Mouse (Mus musculus) adrenal gland, postnatal 14 days (tissue): ENCODE measurements at regions not wholly inside any gene's neighbourhood (a gene's known extent, or its start where the extent isn't known, plus 50 kb on each side); places are given as distances from the start of the nearest gene placed in this dataset.

Source experiments
- DNase-seq: peaks from one replicate; pipeline ENCODE4 v3.0.0; 2021; ENCODE audit warnings: mixed read lengths

GRCm38 (mm10) chr7:95689161-95689833 lies 481.7 kb upstream of the Tenm4 start:
- DNase-seq: no peak

GRCm38 (mm10) chr7:95699506-95699905 lies 471.5 kb upstream of the Tenm4 start:
- DNase-seq: no peak

- no peak for DNase-seq
Measured at GRCm38 (mm10) chr7:95710088-95710487, 461.0 kb upstream of the Tenm4 start.

DNA sequence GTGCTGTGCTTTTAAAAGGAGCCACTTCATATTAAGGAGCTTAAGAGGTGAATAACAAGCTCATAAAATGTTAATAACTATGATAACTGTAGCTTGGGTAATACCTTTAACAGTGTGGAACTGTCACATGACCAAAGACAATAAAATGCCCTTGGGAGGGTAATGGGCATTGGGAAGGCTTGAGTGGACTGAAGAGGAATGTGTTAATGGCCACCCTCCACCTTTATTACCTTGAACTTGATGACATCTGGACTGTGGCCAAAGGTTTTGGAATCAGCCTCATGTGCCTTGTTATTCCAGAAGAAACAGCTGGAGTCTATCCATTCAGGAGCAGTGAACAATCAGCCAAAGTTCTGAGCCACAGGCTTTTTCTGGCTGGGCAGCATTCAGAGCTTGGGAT lies 451.0 kb upstream of the Tenm4 start:
- DNase-seq: no peak

- DNase-seq: no peak
Measured at GRCm38 (mm10) chr7:95725716-95726487, 445.1 kb upstream of the Tenm4 start.

GRCm38 (mm10) chr7:95733807-95734206 lies 437.2 kb upstream of the Tenm4 start:
- DNase-seq: no peak

- no peak for DNase-seq
Measured at GRCm38 (mm10) chr7:95734587-95734986, 436.5 kb upstream of the Tenm4 start.

- DNase-seq: no peak
Measured at GRCm38 (mm10) chr7:95736716-95737115, 434.3 kb upstream of the Tenm4 start.

DNA sequence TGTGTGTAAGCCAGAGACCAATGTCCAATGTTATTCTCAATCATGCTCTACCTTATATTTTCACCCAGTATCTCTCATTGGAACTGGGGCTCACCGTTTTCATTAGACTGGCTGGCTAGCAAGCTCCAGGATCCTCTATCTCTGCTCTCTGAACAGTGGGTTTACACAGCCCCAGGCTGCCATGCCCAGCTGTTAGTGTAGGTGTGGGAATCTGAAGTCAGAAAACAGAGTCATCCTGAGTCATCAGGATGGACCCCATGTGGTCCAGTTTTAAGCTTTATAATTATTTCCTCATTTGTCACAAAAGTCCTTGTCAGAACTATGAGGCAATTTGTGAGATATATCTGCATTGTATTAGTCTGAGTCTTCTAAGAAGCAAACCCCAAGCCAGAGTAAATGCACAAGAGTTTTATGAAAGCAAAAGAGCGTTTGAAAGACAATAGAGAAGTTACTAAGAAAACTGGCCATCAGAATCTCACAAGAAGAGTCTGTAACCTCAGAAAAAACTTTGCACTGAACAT lies 432.3 kb upstream of the Tenm4 start:
- DNase-seq: no peak

DNA sequence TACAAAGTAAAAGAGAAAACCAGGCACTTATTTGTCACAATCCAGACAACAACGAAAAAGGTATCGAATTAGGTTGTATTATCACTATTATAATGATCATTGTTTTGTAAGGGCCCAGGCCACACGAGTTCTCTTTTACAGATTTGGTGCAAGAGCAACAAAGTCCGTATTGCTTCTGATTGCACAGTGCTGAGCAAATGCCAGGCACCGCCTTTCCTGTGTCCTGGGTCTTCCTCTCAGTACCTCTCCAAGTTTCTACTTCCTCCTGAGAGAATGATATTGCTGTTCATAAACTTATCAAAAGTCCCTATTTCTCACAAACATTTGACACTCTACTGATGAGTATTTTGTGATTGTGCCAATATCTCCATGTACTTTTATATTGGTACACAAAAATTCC lies 431.3 kb upstream of the Tenm4 start:
- DNase-seq: no peak

- DNase-seq: no peak
Measured at GRCm38 (mm10) chr7:95758375-95758774, 412.7 kb upstream of the Tenm4 start.

DNA sequence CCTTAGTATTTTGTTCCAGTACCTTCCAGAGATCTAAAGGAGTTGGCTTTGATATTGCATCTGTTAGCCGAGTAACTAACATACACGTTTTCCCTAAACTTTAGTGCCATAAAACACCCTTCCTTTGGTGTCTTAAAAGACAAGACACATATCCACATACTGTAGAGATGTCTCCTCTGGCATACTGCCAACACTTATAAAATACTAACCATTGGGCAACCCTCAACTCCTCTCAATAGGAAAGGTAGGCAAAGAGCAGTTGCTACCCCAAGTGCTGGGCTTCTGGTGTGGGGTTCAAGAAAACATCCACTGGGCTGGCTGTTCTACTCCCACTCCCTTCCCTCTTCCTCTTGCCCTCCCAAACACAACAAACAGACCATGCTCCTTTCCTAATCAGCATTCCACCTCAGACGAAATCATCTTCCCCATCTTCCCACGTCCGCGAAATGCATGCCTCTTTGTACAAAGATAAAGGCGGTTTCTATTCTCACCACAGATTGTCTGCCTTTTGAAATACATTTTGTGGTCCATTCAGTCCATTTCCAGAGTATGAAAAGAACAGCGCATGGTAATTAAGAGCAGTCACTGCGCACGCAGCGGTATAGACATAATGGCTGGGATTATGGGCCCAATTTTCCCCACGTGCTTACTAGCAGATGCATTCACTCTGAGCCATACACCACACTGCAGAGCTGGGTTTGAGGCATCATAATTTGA lies 409.9 kb upstream of the Tenm4 start:
- DNase-seq: no peak

- no peak for DNase-seq
Measured at GRCm38 (mm10) chr7:95766356-95767150, 404.5 kb upstream of the Tenm4 start.

GRCm38 (mm10) chr7:95784523-95784922 lies 386.5 kb upstream of the Tenm4 start:
- no peak for DNase-seq

DNA sequence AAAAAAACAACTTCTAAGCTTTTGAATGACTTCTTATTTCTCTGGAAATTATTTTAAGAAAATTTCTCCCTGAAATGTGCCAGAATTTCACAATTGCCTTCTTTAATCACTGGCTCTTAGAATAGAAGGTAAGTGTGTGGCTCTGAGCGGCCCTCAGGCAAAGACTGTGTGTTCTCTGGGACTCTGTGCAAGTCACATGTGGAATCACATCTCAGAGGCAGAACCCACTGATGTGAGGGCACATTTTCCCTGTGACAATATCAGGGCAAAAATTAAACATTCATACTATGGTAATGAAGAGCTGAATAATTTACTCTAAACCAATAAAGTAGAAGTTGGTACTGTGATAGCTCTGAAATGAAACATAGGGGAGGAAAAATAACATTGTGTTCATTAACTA lies 383.5 kb upstream of the Tenm4 start:
- DNase-seq: no peak

DNA sequence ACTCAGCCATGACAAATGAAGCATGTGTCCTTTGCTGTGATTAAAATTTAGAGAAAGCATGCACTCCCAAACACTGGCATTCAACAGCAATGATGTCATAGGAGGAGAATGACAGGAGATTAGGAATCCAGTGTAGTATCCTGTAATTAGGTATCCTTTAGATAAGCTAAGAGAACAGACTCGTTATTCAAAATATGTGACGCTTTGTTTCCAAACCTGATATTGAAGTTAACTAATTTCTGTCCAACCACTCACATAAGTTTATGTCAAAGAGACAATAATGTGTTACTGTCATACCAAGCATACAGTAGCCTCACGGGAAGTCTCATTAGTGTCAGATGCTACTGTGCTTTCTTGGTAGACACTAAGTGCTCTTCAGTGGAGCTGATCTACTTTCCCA lies 383.1 kb upstream of the Tenm4 start:
- no peak for DNase-seq

DNA sequence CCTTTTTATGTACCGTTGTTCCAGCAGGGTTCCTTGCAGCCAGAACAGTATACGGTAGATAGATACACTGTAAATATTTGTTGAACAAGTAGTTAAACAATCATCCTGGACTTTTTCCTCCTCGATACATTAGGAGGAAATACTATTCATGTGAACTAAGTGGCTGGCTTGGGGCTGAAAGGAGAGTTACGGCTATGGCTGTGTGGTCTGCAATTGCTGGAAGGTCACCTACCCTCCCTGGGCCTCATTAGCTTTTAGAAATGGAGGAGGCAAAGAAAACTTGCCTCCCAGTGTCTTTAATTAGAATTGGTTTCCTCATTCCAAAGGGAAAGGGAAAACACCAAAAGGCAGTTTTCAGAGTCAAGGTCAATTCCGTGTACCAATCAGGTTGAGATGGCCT lies 381.6 kb upstream of the Tenm4 start:
- no peak for DNase-seq

GRCm38 (mm10) chr7:95799022-95799421 lies 372.0 kb upstream of the Tenm4 start:
- no peak for DNase-seq

DNA sequence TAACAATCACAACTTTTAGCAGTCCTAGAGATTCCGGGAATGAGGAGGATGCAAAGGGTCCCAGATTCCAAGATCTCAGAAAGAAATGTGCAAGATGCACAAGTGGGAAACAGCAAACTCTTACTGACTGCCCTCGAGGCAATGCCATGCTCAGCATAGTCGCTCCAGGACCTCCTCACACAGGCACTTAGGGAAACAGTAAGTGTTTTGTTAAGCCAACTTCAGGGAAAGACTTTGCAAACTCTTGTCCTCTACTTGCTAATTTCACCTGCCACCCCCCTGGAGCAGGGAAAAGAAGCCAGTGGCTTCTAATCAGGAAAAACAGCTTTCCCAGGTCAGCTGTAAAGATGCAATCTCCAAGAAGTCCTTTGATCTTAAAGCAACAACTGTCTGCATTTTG lies 361.4 kb upstream of the Tenm4 start:
- no peak for DNase-seq

DNA sequence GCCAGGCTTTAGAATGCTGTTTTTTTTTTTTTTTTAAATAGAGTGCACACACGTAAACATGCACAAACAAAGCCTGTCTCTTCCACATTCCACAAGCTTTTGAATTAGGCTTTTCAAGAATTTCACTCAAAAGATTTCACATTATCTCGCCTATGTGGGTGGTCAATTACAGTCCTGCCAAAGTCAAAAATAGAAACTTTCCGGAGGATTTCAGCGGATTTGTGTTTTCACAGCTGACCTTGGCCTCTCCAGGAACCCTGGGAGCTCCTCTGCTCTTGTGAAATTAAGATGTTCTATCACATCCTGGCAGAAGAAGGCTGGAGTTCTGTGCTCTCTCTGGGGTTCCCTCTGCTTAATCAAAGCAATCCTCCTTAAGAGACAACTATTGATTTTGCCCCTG lies 360.9 kb upstream of the Tenm4 start:
- DNase-seq: peak; percentile 5

GRCm38 (mm10) chr7:95814865-95815264 lies 356.2 kb upstream of the Tenm4 start:
- no peak for DNase-seq

DNA sequence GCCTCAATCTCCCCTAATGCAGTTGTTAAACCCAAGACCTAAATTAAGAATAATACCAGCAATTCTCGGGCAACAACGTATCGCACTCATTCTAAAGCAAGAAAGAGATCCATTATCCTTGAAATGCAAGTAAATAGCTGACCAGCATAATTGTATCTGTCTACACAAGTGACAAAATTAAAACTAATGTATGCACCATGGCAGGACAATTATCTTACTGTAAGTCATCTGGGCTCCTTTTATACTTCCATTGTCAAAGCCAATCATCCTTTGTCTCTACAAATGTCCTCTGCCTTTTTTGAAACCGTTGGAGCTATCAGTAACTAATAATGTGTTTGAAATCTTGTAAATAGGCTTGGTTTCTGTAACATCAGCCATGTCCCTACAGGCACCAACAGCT lies 347.5 kb upstream of the Tenm4 start:
- no peak for DNase-seq
